Mouse (Mus musculus) CH12F3 (cell line): ENCODE data around the gene Prdm16.

Experiments
- in situ Hi-C: fragments of 300-500 bp; cut with MboI; formaldehyde crosslinking; loops from 2 replicates; pipeline ENCODE4 v1.14.3; 2020; ENCODE audit warnings: low sequenced_read_pairs

Prdm16 gene

DNA sequence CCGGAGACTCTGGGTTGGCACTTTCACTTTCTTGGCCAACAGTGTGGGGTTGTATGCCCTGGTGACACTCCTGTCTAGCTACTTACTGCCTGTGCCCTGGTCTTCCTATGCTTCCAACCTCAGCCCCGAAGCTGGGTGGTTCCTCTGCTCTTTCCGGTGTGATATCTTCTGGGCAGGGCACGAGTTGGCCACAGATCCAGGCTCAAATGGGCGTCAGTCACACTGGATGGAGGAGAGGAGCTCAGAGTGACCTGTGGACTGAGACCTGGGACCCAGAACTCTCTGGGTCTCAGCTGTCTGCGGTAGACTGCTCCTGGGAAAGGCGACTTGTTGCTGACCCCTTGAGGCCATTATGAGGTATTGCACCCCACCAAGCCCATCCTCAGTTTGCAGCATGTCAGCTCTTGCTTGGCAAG is 335.2 kb downstream of the Prdm16 start, which contains the start of gene Arhgef16:
Gene Arhgef16, minus strand, starts transcription at position 211 of the 416 bp plus-strand sequence.
- in situ Hi-C loops, result no loop called here

DNA sequence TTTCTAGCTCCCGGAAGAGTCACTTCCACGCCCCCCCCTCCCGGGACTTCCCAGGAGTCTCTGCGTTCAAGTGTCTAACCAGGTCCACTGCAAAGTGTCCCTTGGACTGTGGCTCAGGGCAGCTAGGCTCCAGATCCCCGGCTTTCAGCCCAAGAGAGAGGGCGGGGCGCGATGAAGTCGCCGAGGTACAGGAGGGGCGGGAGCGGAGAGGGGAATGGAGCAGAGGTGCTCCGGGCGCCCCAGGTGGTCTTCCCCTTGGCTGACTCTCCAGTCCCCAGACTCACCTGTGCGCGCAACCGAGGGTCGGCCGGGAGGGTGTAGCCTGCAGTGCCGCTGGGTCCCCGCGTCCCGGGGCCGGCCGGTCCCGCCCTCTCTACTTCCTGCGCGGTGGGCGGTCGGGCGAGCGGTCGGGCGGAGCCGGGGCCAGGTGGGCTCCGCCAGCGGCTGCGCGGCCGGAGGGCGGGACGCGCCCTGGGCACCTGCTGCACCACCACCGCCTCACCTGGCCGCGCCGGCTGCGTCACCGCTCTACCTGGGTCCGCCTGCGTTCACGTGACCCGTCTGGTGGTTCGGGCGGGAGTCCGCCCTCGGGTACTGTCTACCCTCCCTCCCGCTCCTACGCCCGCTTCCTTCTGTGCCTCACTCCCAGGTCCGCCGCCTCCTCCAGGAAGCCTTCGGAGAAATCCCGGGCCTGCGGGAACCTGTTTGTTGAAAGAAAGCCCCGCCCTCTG is 337.0 kb downstream of the Prdm16 start:
- in situ Hi-C loops, result no loop called here

DNA sequence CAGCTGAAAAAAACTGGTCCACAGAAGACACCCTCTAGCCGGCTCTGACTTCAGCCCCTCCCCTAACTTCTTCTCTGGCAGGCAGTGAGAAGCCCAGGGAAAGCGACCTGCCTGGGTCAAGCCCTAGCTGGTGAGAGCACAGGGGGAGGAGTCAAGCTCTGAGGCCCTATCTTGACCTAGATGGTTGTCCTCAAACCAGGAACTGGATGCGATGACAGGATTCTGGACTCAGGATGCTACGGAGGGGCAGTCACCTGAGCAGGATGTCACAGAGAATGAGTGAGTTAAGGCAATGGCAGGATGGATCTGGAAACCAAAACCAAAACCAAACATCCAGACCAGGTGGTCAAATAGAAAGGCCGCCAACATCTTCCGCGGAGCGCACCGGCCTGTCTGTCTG is 338.9 kb downstream of the Prdm16 start:
- in situ Hi-C loops, result no loop called here

DNA sequence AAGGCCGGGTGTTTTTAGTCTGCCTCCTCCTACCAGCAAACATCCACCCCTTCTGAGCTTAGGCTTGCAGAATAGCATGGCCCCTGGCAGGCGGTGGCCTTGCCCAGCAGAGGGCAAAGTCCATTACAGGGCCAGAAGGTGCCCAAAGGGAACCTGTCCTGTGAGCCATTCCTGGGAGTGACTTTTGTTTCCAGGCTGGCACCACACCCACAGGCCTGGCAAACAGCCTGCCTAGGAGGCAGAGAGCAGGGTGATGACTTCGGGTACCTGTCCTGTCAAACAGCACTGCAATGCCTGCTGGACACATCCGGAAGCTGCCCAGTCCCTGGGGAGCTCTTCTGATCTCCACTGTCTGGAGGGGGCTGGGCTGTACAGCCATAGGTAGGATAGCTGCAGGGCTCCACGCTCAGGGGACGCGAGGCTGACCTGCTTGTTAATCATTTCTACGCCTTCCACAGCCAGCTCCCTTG is 342.4 kb downstream of the Prdm16 start:
- in situ Hi-C loops, result no loop called here

DNA sequence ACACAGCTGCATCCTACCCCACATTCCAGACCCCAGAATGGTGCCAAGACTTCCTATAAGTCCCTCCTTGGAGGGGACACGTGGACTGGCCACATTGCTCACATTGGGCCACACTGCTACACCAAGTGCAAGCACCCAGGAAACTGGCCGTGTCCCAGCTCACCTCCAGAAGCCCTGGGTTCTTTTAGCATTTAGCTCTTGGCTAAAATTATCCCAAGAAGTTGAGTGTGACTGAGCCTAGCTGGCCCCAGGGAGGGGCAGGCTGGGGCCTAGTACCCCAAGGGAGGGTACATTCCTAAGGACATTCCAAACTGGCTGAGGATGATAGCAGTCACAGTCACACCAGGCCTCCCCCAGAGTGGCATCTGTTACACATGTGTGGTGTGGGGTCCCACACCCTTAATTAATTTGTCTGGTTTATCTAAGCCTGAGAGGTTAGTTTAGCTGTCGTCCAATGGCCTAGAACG is 342.9 kb downstream of the Prdm16 start:
- in situ Hi-C loops, result no loop called here

DNA sequence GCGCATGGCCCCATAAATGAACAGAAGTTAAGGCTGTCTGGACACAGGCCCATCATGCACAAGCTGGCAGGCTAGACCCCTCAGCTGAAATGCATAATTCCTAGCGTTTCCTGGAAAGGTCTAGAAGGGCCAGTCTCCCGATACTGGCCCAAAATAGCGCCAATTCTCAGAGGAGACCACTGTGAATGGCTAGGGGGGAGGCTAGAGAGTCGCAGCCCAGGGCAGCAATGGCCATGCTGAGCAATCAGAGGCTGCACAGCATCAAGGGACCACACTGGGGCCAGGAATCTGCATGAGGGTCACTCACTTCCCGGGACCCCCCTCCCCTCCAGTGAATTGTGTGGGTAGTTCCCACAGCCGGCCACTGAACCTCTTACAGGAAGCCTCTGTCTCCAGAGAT is 353.0 kb downstream of the Prdm16 start:
- in situ Hi-C loops, result no loop called here

DNA sequence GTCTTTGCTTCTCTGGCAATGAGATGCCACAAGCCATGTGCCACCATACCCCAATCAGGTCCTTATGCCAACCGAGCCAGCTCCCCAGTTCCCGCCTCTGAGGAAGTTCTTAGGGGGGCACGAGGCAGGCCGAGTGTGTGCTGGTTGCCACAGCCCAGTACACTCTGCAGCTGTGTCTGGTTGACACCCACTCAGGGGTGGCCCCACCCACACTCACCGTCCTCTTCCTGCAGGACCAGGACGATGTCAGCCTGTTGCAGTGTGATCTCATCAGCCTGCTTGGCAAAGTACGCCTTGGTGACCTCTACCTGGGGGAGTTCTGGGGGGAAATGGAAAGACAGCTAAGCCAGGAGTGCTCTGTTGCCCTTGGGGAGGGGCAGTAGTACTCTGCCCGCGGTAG is 357.2 kb downstream of the Prdm16 start:
- in situ Hi-C loops, result no loop called here

DNA sequence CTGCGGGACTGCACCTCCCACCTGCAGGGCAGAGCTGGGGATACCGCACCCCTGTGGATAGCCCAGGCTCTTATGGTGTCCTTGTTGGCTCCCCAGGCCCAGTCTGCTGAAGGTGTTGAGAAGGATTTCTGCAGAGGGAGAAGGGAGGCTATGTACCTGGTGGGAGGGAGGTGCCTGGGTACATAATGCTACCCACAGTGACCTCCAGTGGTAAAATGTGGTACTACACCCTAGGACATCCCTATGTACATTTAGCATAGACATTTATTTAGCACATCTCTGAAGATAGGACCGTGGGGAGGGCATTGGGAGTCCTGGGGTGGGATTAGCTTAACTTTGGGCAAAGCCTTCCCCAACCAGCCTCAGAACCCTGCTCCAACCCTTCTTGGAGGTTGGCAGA is 363.7 kb downstream of the Prdm16 start:
- in situ Hi-C loops, result no loop called here

DNA sequence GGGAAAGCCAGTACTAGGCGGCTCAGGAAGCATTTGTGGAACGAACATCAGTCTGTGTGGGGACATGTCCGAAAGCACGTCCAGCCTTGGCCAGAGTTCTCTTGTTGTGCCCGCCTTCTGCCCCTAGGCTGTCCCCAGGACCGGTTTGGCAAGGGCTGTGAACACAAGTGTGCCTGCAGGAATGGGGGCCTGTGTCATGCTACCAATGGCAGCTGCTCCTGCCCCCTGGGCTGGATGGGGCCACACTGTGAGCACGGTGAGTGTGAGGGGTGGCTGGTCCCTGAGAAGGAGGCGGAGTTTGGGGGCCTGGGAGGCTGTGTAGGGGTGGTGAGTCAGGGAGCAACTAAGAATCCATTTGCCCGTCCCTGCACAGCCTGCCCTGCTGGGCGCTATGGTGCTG is 367.2 kb downstream of the Prdm16 start:
- in situ Hi-C loops, result no loop called here

DNA sequence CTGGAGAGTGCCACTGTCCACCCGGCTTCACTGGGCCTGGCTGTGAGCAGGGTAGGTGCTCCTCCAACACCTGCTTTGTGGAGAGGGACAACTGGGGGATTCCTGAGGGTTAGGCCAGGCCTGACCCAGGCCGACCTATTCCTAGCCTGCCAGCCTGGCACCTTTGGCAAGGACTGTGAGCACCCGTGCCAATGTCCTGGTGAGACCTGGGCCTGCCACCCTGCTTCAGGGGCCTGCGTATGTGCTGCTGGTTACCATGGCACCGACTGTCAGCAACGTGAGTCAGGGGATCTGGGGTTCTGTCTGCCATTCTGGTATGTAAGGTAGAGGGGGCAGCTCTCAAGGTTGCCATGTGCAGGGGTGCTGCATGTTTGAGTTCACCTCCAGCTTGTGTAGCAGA is 369.2 kb downstream of the Prdm16 start:
- in situ Hi-C loops, result no loop called here
